10 mouse cellular contexts compared by ENCODE assay signal in genomic region chr13:49052512-49052911, GRCm38 (mm10).
DNase-seq lines count a peak whose midpoint lies in the region; ATAC-seq and TF ChIP-seq lines count a peak whose summit lies in the region.
"Had no signal": no experiment of that assay in that cellular context is flagged by ENCODE, and none has a peak within 500 bp of the region (broad histone marks: within the 10 kb centered on the region; RNA-seq: fewer than 3 reads in every experiment).

No protein-coding gene starts in this region.

- H3K27ac ChIP-seq in hindbrain, postnatal 0 days: no peak overlapping the region
- H3K27ac ChIP-seq in hindbrain, embryonic 10.5 days: no peak overlapping the region
- no peak overlapping the region for H3K27ac ChIP-seq in lung, postnatal 0 days (ENCODE audit: low read length)
- H3K27ac ChIP-seq: embryonic facial prominence, embryonic 13.5 days; liver, embryonic 13.5 days had no signal

- no peak for DNase-seq in hindbrain, postnatal 0 days (ENCODE audit: low spot score)
- no peak for DNase-seq in hindbrain, embryonic 10.5 days (ENCODE audit: low spot score)
- peak; percentile 31 to 44 for DNase-seq in B cell, adult 2 months
- no peak for DNase-seq in G1E (ENCODE audit: low spot score)
- DNase-seq in lung, postnatal 0 days (ENCODE audit: low spot score): peak; percentile 26
- no peak for DNase-seq in left cerebral cortex, adult 8-10 months (ENCODE audit: low spot score in 2 of 2)
- DNase-seq in urinary bladder, postnatal 36 days (ENCODE audit: low spot score in 2 of 2): no peak
- DNase-seq: liver, embryonic 13.5 days had no signal

- H3K4me2 ChIP-seq in hindbrain, postnatal 0 days (ENCODE audit: low read depth, low read length): no peak overlapping the region
- no peak overlapping the region for H3K4me2 ChIP-seq in lung, postnatal 0 days (replicated peaks; ENCODE audit: low read depth, low read length)
- H3K4me2 ChIP-seq: embryonic facial prominence, embryonic 13.5 days; liver, embryonic 13.5 days had no signal

- TF ChIP-seq EP300 in lung, postnatal 0 days (IDR thresholded peaks at IDR 0.05): no peak

- no peak overlapping the region for H3K4me3 ChIP-seq in hindbrain, postnatal 0 days (ENCODE audit: low read length)
- H3K4me3 ChIP-seq in hindbrain, embryonic 10.5 days: no peak overlapping the region
- H3K4me3 ChIP-seq in G1E (ENCODE audit: low read depth, low read length): no peak overlapping the region
- H3K4me3 ChIP-seq in lung, postnatal 0 days (ENCODE audit: low read depth, low read length): no peak overlapping the region
- H3K4me3 ChIP-seq: embryonic facial prominence, embryonic 13.5 days; liver, embryonic 13.5 days had no signal

- WGBS in hindbrain, postnatal 0 days: 49% methylated on average over 9 of the region's 9 CpGs
- 46% methylated on average over 9 of the region's 9 CpGs for WGBS in hindbrain, embryonic 10.5 days
- 45% methylated on average over 9 of the region's 9 CpGs for WGBS in lung, postnatal 0 days

- no peaks in the 10 kb centered on the region for H3K4me1 ChIP-seq in hindbrain, postnatal 0 days (ENCODE audit: insufficient read depth, low read length)
- H3K4me1 ChIP-seq in hindbrain, embryonic 10.5 days (replicated peaks): no peaks in the 10 kb centered on the region
- no peaks in the 10 kb centered on the region for H3K4me1 ChIP-seq in G1E (ENCODE audit: insufficient read depth, low read depth, low read length)
- H3K4me1 ChIP-seq in lung, postnatal 0 days (ENCODE audit: insufficient read depth, low read depth, low read length): no peaks in the 10 kb centered on the region

- peaks cover 22% of the 10 kb centered on the region for H3K36me3 ChIP-seq in hindbrain, postnatal 0 days (ENCODE audit: insufficient read depth, low read length)
- H3K36me3 ChIP-seq in hindbrain, embryonic 10.5 days: peaks cover 35% of the 10 kb centered on the region
- H3K36me3 ChIP-seq in G1E (replicated peaks): no peaks in the 10 kb centered on the region
- no peaks in the 10 kb centered on the region for H3K36me3 ChIP-seq in lung, postnatal 0 days (ENCODE audit: insufficient read depth, low read length)
- H3K36me3 ChIP-seq: liver, embryonic 13.5 days had no signal

- no peak overlapping the region for H3K9ac ChIP-seq in hindbrain, postnatal 0 days (replicated peaks; ENCODE audit: low read length)
- no peak overlapping the region for H3K9ac ChIP-seq in lung, postnatal 0 days (replicated peaks; ENCODE audit: low read depth)
- H3K9ac ChIP-seq: embryonic facial prominence, embryonic 13.5 days; liver, embryonic 13.5 days had no signal

- no peak; the same call in 1 of the 2 replicates for ATAC-seq in hindbrain, postnatal 0 days
- ATAC-seq in G1E (ENCODE audit: extremely low read depth, insufficient number of reproducible peaks, low FRiP score, poor library complexity, severe bottlenecking): no peak
- ATAC-seq in lung, postnatal 0 days: no peak
- ATAC-seq in erythroid progenitor cell, adult 5-6 weeks (replicated peaks; ENCODE audit: low FRiP score, poor library complexity, severe bottlenecking): no peak

- TF ChIP-seq CTCF in hindbrain, postnatal 0 days (IDR thresholded peaks at IDR 0.05; ENCODE audit: low read depth): peak; percentile 69
- 0 out of 2 replicates have a peak, but pooled peaks have one; percentile 10 for TF ChIP-seq CTCF in G1E (IDR thresholded peaks at IDR 0.05; ENCODE audit: low read depth, low read length)
- peak; percentile 75 for TF ChIP-seq CTCF in lung, postnatal 0 days (IDR thresholded peaks at IDR 0.05)

- no peaks in the 10 kb centered on the region for H3K9me3 ChIP-seq in hindbrain, postnatal 0 days (ENCODE audit: low read length)
- H3K9me3 ChIP-seq in hindbrain, embryonic 10.5 days: no peaks in the 10 kb centered on the region
- no peaks in the 10 kb centered on the region for H3K9me3 ChIP-seq in G1E (replicated peaks)
- no peaks in the 10 kb centered on the region for H3K9me3 ChIP-seq in lung, postnatal 0 days (ENCODE audit: low read length)
- H3K9me3 ChIP-seq: embryonic facial prominence, embryonic 13.5 days; liver, embryonic 13.5 days had no signal

- no peaks in the 10 kb centered on the region for H3K27me3 ChIP-seq in hindbrain, postnatal 0 days (ENCODE audit: insufficient read depth, low read length)
- no peaks in the 10 kb centered on the region for H3K27me3 ChIP-seq in hindbrain, embryonic 10.5 days (ENCODE audit: insufficient read depth, poor library complexity, severe bottlenecking)
- peaks cover 6% of the 10 kb centered on the region; the same call in 1 of the 2 replicates for H3K27me3 ChIP-seq in G1E (ENCODE audit: insufficient read depth, low read length)
- H3K27me3 ChIP-seq in lung, postnatal 0 days (replicated peaks; ENCODE audit: insufficient read depth, low read length): no peaks in the 10 kb centered on the region
- H3K27me3 ChIP-seq: embryonic facial prominence, embryonic 13.5 days; liver, embryonic 13.5 days had no signal

Comparison
In these comparisons a context has a peak if more than half of its experiments do, and no peak if none do; other contexts are left out.
1. DNase-seq: peak in B cell, adult 2 months (2 of 2) and lung, postnatal 0 days (single experiment); none in hindbrain, postnatal 0 days (single experiment), hindbrain, embryonic 10.5 days (single experiment), G1E (single experiment), left cerebral cortex, adult 8-10 months (0 of 2) and urinary bladder, postnatal 36 days (0 of 2).
2. CTCF ChIP-seq: peak in every context shown above with its lines; median percentile 75 in lung, postnatal 0 days; 69 in hindbrain, postnatal 0 days; 10 in G1E.